Mouse (Mus musculus) layer of hippocampus, adult 8-10 months (tissue): ENCODE results near the gene Fam219a. TPM values are rescaled to one million over a fixed set of nuclear protein-coding genes. Genes with fewer than 3 reads are reported as not detected.

ENCODE experiments used
- DNase-seq, 2 experiments: peaks; one replicate each; pipeline ENCODE4 v3.0.0; 2022; ENCODE audit warnings: low spot score in 2 of 2
- total RNA-seq, 4 experiments: library from RNA; stranded (reverse); gene quantifications; 2 replicates each; pipeline ENCODE4 v1.2.4; 2022

Gene Fam219a
- total RNA-seq, 4 experiments from 2014 or later: 152 to 178 (median 165) TPM

- DNase-seq: no peak
Measured at GRCm38 (mm10) chr4:41554994-41555663, 14.2 kb downstream of the Fam219a start.

- DNase-seq: no peak
Measured at GRCm38 (mm10) chr4:41553116-41553515, 16.2 kb downstream of the Fam219a start.

DNA sequence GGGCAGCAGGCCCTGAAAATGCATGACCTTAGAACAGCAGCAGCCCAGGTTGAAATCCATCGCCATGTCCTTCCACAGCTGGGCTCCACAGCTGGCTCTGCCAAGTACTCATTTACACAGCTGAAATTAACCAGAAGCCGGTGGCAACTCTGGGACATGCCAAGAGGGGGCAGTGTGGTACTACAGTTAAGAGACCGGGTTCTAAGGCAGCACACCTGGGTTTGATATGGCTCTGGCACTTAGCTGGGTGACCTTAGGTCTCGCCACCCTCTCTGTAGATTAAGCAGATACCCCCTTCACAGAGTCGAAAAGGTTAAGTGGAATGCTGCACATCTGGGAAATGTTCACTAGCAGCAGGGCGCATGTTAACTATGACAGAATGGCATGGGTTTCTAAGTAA lies 16.8 kb downstream of the Fam219a start:
- DNase-seq: peak; percentile 55 to 74

DNA sequence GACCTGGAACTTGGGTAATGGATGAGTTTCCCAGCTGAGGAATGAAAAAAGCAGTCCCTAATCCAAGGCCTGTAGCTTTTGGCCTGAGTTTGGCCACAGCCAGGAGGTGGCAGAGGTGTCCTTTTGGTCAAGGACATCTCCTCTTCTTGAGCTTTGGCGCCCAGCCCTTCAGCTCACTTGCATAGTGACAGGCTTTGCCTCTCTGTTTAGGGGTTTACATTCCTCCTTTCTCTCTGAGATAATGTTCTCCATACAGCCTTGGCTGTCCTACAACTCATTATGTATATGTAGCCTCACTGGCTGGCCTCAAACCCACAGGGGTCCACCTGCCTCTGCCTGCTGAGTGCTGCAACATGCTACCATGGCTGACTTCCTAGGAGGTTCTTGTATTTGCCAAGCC lies 22.3 kb downstream of the Fam219a start:
- no peak for DNase-seq

DNA sequence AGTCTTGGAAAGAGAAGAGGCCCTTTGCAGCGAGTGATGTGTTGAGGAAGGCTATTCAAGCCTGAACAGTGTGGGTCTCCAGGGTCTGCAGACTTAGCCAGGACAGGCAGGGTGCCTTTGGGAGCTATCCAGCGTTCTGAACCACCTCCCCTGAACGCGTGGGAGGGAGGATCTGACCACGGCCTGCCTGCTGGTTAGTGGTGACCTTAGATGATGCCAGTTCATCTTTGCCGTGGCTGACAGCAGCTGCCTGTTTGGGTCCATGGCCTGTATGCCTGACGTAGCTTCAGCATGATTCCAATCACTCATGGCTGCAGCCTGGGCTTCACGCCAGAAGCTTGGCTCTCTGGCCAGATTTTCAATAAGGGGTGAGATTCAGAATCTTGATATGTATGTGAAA lies 23.4 kb downstream of the Fam219a start:
- peak in 1 of 2 experiments; percentile 26 for DNase-seq

DNA sequence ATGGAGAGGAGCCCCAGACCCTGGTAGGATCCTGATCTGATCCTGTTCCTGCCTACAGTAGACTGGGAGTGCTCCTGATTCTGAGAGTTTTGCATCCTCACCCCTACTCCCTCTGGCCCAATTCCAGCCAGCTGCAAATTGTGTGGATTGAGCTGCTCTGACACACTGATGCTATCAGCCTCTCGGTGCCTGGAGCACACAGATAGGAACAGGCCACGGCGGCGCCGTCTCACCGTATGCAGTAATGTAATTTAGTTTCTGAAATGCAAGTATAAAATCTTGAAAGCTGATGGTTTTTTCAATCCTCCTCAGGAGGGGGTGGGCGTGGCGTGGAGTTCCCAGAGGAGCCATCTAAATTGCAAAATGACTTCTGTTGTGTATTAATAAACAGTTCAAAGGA lies 27.2 kb downstream of the Fam219a start:
- DNase-seq: no peak

- no peak for DNase-seq
Measured at GRCm38 (mm10) chr4:41534866-41535265, 34.5 kb downstream of the Fam219a start.

- DNase-seq: no peak
Measured at GRCm38 (mm10) chr4:41532420-41532819, 36.9 kb downstream of the Fam219a start.

GRCm38 (mm10) chr4:41527996-41528395 lies 41.3 kb downstream of the Fam219a start:
- DNase-seq: no peak

- no peak for DNase-seq
Measured at GRCm38 (mm10) chr4:41527076-41527475, 42.3 kb downstream of the Fam219a start.

- DNase-seq: no peak
Measured at GRCm38 (mm10) chr4:41526553-41526952, 42.8 kb downstream of the Fam219a start.

DNA sequence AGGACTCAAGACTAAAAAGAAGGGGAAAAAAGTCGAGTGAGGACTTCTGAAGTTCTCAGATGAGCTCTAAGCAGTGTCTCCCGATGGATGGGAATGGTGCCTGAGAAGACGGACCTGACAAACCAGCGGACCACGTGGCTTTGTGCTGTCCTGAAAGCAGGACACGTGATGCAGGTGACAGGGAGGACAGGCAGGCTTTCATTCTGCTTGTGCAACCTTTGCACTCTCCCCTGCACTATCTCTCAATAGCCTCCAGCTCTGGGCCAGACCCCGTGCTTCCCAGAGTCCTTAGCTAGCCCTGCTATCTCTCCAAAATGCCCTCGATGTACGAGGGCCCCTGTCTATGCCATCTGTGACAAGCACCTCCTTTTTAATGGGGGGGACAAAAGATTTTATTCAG lies 44.5 kb downstream of the Fam219a start:
- no peak for DNase-seq

- no peak for DNase-seq
Measured at GRCm38 (mm10) chr4:41523839-41524238, 45.5 kb downstream of the Fam219a start.

- DNase-seq: peak in 1 of 2 experiments; percentile 69
Measured at GRCm38 (mm10) chr4:41522788-41523187, 46.5 kb downstream of the Fam219a start.

- no peak for DNase-seq
Measured at GRCm38 (mm10) chr4:41522136-41522535, 47.2 kb downstream of the Fam219a start.

- DNase-seq: no peak
Measured at GRCm38 (mm10) chr4:41520641-41521040, 48.7 kb downstream of the Fam219a start.

DNA sequence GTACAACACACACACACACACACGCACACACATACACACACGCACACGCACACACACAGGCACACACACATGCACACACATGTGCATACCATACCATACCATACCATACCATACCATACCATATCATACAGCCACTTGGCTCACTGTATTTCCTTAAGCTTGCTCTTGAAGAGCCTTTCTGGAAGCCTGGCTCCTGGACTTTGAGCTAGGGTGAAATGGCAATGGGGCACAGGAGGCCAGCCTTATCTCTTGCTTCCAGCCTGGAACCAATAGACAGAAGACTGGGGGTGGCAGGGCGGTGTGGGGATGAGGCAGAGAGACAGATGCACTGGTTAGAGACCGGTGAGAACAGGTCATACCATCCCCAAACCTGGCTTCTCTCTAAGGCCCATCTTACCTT lies 50.1 kb downstream of the Fam219a start:
- no peak for DNase-seq

DNA sequence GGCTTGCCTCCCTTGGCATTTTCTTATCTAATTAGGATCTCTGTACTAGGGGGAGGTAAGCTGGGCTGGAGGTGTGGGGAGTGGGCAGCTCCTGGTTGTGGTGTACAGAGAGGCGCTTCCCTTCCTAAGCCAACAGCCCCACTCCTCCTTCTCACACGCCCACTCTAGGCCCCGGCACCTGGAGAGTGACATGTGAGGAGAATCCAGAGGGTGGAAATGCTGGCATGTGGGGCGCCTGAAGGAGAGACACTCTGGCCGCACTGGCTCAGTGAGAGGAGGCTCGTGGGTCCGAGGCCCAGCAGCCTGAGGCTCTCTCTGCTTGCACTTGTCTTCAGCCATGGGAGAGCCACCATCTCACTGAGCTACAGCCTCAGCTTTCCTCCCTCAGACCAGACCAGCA lies 51.0 kb downstream of the Fam219a start:
- DNase-seq: no peak

- no peak for DNase-seq
Measured at GRCm38 (mm10) chr4:41517233-41517632, 52.1 kb downstream of the Fam219a start, which contains the start of gene 1110017D15Rik. 1110017D15Rik (minus strand) TSS chr4:41517333.

GRCm38 (mm10) chr4:41513714-41514113 lies 55.6 kb downstream of the Fam219a start:
- no peak for DNase-seq

DNA sequence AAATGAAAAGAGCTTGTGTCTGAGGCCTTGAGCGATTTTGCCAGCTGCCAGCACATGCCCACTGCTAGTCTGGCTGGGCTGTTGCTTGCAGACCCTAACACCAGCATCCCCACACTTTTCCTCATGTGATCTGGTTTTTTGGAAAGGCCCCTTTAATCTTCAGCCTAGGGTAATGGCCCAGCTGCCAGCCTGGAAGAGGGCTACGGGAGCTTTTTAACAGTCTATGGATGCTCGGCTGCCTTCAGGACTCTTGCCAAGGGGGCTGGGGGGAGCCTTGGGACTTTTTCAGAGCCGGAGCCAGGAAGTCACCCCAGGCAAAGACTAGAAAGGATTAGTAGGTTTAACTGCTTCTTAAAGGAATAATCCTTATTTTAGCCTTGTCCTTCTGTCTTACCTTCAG lies 56.0 kb downstream of the Fam219a start:
- DNase-seq: no peak

DNA sequence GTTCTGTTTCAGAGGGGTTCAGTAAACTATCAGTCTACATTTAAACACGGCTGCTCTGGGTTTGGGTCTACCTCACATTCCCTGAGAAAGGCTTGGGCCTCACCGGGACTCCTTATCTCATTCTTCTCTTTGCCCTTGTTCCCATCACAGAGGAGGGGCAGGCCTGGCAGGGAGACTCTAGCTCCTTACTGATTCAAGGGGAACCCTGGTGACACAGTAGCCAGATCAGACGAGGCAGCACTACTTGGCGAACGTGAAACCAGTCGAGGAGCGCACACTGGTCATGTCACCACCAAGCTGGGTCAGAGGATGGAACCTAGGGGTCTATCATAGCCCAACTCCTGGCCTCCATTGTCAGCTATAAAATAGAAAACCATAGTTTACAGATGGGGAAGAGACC lies 61.3 kb downstream of the Fam219a start:
- no peak for DNase-seq

DNA sequence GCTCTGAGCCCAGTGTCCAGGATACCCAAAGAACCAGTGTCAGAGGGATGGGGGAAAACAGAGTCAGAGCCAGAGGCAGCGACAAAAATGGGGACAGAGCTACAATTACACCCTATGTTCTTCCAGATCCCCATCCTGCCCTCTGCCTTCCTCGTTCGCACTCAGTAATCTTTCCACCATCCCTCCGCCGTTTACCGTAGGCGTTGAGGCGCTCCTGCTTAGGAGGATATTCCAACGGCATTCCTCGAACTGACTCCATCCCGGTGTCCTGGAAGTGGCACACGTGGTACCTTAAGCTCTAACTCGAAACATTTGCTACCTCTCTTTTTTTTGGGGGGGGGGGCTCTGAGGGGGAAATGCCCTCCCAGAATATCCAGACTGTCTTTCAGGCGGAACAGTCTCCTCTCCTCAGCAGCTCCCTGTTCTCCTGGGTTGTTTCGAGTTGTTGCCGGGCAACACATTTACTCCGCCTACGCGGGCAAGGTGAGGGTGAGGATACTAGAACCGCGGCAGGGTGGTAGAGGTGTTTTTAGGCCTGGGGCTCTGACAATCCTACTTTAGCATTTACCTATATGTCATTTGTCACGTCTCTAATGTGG lies 61.9 kb downstream of the Fam219a start:
- no peak for DNase-seq
